Mouse (Mus musculus) bone marrow, adult 2 months (tissue): Measurements from ENCODE around the gene Slc35e3.

Source experiments
- CTCF ChIP-seq: fragments of 200-500 bp; IDR thresholded peaks from 2 replicates; pipeline ENCODE4 v1.5.1; 2011; ENCODE audit warnings: low read length, control low read depth; ENCODE audit not compliant: control insufficient read depth, insufficient read depth
- POLR2A ChIP-seq: fragments of 200-500 bp; IDR thresholded peaks from 2 replicates; pipeline ENCODE4 v1.6.1; 2011; ENCODE audit warnings: low read depth, mild to moderate bottlenecking, control low read depth, low read length, borderline replicate concordance; ENCODE audit not compliant: control insufficient read depth

GRCm38 (mm10) chr10:117716686-117717085, 29.5 kb downstream of the Slc35e3 start:
- TF ChIP-seq POLR2A (no peak), CTCF (no peak)
